Mouse (Mus musculus) thymus, postnatal 0 days (tissue): Measurements from ENCODE around the gene Rabgap1l. TPM values are rescaled to one million over a fixed set of nuclear protein-coding genes. Genes with fewer than 3 reads are reported as not detected.

Experiments used
- DNase-seq: peaks from one replicate; pipeline ENCODE4 v3.0.0-alpha.2; 2015; ENCODE audit warnings: low spot score
- polyA plus RNA-seq: library from polyadenylated mRNA; unstranded; fragments of >200 nt; fragmentation: Nextera tagmentation; extraction: Ambion mirVana; gene quantifications from 2 replicates; pipeline ENCODE4 v1.2.1, GENCODE M21; 2015

Gene Rabgap1l
- polyA plus RNA-seq, 1 experiment from 2014 or later = 88.0 TPM

DNA sequence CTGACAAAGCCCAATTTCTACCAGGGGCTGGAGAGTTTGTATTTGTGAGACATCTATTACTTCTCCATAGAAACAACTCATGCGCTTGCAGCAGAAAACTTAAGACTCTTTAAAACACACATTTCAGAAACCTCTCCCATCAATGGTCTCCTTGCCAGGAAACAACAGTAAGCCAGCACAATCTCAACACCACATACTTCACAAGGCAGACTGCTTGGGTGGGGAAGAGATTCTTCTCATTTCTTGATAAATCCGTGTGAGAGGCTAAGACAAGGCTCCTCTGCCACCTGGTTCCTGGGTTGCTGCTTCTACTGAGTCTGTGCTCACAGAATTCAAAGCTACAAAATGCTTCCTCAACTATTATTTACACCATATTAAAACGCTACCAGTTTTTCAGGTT lies 543.2 kb downstream of the Rabgap1l start:
- DNase-seq = no peak

DNA sequence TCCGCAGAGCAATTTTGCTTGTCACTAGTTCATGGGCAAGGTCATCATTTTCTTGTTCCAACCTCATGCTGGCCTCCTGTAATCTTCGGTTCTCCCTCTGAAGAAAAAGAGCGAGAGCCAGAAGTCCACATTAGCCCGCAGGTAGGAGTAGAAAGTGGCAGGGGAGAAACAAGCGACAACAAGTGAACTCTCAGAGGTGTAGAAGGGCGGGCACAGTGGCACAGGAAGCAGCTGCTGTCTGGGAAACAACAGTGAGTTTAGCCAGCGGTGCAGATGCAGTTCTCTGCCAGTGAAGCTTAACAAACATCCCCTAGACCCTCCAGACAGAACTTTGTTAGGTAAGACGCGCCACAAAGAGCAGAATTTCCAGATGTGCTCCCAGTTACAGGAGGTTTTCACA lies 545.5 kb downstream of the Rabgap1l start:
- peak; percentile 62 for DNase-seq

DNA sequence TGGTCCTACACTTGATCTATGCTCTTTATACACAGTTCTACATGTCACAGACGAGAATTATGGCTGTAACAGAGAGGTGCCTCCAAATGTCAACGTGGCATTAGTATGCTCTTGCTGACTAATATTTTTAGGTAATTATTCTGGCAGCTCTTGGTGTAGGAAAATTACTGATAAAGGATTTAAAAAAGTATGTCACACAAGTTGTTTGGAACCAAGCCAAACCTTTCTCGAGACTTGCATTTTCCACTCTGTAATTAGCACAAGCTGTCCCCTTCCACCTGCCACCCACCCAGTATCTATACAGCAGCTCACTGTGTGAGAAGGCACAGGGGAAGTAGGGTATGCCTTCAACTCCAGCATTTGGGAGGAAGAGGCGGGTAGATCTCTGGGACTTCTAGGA lies 546.2 kb downstream of the Rabgap1l start:
- DNase-seq = no peak

DNA sequence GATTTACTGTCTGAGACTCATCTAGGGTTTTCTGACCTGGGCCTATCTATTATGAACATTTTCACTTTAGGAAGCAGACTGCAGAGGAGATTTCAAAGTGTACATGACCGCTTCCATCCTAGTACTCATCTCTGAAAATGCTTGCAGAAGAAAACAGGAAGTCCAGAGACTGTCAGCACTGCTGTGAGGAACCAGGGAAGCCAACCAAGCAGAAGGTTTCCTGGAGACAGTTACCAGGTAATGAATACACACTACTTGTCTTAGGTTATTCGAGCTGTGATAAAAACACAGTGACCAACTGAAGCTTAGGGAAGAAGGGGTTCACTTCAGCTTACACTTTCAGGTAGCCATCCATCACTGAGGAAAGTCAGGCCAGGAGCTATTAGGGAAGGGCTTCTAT lies 547.1 kb downstream of the Rabgap1l start:
- no peak for DNase-seq

DNA sequence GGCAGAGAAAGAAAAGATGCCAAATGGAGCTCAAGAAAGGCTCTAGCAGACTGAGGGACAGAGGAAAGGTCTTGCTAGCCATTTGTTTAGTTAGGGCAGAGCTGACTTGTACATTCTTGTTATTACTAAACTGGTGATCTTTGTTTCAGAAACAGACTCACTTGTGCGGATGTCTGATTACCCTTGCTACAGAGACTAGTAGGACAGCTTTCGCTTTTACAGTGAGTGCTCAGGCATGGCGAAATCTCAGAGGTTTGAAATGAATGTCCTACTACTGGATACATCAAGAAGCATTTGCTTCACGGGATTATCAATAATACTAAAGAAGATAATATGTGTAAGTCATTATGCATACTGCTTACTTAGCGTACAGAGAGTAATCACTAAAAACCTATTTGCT lies 548.3 kb downstream of the Rabgap1l start:
- no peak for DNase-seq

DNA sequence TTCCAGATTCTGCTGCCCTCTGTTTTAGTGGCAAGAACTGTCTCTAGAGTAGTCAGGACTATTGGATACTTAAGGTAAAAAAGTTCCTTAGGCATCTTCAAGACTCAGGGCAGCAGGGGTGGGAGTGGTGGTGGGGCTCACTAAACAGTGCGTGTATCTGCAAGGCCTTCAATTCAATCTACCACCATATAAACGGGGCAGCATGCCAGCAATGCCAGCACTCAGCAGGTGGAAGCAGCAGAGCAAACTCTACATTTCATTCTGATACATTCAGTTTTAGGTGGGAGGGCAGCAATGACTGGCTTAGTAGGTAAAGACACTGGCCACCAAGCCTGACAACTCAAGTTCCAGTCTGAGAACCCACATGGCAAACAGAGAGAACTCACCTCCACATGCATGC lies 552.9 kb downstream of the Rabgap1l start:
- DNase-seq = no peak

DNA sequence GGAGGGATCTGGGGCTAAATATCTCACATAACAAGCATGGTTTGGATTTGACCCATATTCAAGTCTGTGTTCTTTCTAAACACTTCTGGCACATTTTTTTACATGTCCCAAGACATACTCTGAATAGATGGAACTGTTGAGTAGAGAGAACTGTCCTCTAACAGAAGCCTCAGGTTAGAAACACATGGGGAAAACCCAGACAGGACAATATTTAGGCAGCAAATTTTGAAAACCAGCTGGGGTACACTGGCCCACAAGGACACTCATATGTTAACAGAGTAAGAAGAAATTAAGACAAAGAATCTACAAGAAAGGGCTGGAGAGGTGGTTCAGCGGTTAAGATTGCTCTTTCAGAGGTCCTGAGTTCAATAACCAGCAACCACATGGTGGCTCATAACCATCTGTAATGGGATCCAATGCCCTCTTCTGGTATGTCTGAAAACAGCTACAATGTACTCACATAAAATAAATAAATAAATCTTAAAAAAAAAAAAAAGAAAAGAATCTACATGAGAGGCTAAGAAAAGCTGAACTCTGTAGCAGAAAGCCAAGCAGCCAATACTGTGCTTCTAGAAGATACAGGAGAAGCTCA lies 554.1 kb downstream of the Rabgap1l start:
- DNase-seq = no peak

DNA sequence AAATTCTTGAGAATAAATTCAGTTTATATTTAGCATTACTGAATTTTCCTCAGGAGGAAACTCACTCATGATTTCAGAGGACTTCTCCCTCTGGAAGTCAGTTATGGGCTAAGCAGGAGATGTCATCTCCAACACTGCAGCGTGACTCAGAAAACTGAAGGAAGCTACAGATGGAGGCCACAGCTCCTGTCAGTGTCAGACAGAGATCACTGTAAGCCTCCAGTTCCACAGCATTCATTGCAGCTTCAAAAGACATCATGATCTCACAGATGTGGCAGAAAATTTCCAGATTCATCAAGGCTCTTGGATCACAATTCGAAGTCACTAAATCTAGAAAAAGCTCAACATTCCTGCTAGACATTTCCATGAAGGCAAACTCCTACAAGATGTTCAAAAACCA lies 555.0 kb downstream of the Rabgap1l start:
- DNase-seq = no peak

DNA sequence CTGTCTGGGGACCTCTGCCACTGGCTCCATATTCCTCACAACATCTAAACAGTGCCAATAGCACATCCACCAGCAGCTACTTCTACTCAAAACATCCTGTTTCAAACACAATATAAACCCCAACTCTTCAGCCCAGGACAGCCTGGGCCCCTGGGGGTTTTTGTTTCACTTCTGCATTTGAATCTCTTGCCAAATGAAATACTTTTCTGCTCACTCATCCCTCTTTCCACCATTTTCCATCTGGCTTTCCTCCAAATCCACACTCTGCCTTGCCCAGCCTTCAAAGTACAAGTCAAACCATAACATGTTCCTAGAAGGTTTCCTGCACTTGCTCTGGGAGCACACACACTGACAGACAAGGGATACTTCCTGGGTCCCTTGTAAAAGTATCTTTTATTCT lies 559.1 kb downstream of the Rabgap1l start:
- DNase-seq = no peak

DNA sequence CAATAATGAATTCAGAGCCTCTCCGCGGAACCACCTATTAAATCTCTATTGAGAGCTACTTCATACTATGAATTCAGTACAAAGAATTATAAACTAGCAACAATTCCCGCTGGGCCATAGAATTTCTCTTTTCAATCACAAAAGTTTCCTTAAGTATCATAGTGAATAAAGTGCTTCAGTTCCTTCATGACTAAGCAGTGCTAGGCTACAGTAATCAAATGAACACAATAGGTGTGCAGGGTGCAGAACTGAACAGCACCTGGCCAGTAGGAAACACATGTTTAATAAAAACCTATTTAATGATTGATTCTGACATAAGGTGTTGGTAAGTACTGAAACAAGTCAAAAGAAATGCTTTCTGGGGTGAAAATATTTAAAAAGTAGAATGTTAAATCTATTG lies 560.9 kb downstream of the Rabgap1l start:
- DNase-seq = no peak

DNA sequence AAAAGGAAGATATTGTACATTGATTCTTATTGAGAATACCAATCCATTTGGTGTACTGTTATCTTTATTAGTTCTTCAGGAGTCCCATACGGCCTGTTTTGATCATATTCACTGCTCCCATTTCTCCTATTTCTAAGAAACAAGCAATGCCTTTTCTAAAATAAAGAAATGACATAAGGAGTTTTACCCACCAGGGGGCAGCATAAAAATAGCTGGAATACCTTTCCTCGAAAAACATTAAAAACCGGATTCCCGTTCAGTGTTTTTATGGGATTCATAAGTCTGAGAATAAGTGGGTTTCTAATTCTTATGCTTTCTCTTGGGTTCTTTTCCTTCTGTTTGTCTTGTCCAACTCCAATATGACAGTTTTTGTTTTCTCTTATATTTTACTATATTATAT lies 562.0 kb downstream of the Rabgap1l start:
- peak; percentile 22 for DNase-seq

DNA sequence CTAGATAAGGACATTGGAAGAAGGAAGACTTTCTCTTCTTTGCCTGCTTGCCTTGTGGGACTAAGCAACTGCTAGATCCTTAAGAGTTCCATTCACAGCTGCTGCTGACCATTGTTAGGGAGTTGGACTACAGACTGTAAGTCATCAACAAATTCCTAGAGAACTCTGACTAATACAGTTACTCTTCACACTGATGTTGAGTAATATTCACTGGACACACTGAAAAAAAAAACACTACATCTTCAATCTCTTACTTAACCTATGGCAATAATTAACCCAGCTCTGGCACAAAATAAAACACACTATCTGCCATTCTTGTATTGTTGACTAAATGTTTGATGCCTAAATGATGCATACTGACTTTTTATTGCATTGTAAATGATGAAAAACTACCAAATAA lies 565.2 kb downstream of the Rabgap1l start:
- DNase-seq = no peak

DNA sequence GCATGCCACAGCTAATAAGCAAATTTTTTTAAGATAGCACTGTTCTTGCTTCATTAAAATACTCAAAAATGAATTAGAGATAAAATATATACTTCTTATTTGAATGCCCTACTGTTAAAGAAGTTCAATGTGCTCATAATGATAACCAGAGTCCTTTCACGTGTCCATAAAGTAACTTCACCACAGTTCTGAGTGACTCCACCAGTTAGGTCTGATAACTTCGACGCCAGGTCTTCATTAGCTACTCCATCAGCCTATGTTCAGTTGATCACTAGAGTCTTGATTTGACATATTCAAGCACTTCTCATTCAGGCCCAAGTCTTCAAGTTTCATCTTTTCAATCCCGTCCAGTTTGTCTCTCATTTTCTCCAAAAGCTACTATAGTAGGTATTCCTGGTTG lies 565.8 kb downstream of the Rabgap1l start:
- no peak for DNase-seq

DNA sequence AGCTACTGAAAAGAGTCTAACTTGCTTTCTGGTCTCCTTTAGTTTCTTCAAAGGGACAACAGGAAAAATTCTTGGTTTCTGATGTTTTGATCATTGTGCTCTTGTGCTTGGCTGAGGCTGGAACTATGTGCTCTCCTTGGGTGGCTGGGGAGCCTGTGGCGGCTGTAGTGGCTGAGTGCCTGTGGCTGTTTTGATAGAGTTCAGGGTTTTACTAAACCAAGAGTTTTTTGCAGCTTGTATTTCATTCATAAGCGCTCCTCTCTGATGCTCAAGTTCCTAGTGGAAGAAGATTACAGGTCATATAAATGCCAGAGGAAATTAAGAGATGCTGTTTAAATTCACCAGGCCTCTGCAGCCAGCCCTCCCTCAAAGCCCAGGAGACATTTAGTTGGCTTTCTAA lies 568.9 kb downstream of the Rabgap1l start:
- no peak for DNase-seq

DNA sequence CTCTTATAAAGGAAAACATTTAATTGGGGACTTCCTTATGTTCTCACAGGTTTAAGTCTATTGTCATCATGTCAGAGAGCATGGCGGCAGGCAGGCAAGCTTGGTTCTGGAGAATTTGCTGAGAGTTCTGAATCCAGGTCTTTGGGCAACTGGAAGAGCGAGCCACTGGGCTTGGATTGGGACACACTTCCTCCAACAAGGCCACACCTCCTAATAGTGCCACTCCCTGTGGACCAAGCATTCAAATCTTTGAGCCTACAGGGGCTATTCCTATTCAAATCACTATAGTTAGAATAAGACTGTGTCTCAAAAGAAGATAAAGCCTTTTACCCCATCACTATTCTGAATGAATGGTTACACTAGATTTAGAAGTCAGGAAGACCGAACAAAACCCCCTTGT lies 575.1 kb downstream of the Rabgap1l start:
- DNase-seq = no peak

DNA sequence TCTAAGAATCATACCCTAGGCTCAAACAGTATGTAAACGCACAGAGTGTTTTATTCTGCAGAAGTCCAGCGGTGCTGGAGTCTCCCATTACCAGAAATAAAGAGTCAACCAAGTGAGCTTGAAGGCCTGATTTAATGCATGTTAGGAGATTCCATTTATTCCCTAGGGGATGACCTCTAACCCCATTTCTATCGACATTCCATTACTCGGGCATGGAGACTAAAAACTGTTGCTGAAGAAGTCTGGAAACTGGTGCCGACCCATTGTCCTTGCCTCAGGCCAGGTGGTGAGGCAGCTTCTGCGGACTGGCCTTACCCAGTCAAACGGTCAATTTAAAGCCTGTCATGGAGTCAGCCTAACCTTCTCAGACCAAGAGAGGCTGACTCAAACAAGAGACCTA lies 578.8 kb downstream of the Rabgap1l start:
- DNase-seq = no peak

DNA sequence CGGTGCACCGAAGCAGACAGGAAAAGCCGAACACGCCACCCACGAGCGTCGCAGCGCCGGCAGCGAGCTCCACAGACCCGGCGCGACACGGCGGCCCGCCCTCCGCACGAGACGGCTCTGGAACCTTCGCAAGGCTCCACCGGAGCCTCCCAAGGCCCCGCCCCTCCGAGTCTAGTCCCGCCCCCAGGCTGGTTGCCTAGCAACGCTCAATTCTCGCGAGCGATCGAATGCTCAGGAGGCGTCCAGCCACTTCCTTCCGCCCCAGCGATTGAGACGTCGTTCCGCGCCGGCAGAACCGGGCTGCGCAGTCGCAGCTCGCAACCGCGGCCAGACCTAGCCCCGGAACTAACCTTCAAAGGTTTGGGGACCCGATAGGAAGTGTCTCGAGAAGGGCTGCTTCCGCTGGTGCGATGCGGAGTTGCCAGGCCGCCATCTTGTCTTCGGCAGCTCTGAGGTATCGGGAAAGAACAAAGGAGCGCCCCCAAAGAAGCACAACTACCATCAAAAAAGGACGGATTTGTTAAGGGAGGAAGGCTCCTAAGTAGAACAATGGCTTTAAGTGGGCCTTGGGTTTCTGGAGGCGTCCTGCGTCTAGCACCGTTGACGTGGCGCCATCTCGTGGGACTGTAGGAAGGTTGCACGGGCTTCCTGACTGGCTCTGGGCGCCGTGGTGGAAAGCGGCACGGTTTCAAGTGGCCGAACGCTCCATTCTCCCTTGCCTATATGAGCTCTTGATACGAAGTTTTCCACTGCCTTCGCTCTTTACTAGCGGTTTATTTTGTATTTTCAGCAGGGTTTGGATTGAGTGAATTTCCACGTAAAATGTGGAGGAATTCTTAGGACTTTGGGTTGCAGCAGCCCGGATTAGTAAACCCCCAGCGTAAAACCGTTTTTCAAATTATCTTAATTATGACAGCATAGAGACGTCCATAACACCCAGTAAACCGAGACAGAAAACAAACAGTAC lies 580.0 kb downstream of the Rabgap1l start, which contains the start of gene Cacybp:
Gene Cacybp, minus strand, starts transcription at position 173 of the 967 bp plus-strand sequence.
- peak; percentile 100 for DNase-seq

DNA sequence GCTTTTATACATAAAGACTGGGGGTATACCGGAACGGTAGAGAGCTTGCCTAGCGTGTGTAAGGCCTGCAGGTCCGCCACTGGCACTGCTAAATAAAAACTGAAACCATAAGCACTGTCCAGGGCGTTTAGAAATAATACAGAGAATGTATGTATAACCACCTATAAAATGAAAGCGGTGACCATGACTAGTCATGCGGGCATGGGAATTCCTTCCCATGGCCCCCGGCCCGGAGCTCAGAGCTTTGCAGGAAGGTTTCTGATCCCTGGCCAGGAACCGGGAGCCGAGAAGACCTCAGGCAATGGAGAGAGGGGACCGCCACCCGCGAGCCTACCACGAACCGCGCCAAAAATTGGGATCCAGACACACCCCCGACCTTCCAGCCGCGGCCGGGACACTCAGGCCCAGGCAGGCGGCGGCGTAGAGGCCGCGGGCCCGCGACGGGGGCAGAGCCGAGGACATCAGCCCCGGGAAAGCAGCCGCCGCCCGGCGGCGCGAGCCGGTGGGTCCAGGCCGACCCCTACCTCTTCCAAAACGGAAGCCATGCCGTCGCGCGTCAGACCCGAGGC lies 580.8 kb downstream of the Rabgap1l start:
- no peak for DNase-seq

DNA sequence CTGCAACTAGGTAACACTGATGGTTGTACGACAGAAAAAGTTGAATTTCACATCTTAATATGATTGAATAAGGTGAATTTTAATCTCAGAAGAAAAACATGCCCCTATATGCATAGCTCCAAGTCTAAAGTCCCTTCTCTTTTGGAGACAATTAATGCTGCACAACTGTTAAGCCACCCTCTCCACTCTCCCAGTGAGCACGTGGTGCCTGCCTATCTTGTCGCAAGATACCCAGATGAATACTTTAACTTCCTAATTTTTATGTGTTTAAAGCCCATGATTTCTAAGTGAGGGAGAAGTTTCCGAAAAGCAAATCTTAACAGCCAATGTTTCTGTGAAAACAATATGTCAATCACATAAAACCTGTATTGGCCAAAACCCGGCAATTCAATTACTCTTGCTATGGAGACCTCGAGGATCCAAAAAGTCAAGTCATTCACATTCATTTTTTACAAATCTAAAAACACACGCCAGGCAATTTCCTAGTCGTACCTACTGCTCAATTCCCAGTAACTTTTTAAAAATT lies 581.4 kb downstream of the Rabgap1l start:
- peak; percentile 29 for DNase-seq

DNA sequence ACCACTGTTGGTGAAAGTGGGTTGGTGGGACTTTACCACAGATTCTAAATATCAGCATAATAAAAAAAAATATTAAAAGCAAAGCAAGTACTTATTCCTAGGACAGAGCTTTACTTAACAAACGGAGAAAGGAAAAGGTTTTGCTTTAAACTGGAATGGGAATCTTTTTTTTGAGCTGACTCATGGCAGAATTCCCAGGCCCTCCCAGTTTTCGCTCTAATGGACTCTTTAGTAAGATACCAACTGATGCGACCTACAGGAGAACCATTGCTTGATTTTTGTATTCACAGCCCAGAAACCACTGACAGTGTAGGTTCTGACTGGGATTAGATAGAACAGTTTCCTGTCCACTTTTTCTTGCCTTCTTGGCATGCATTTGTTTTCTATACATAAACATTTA lies 582.4 kb downstream of the Rabgap1l start:
- no peak for DNase-seq

DNA sequence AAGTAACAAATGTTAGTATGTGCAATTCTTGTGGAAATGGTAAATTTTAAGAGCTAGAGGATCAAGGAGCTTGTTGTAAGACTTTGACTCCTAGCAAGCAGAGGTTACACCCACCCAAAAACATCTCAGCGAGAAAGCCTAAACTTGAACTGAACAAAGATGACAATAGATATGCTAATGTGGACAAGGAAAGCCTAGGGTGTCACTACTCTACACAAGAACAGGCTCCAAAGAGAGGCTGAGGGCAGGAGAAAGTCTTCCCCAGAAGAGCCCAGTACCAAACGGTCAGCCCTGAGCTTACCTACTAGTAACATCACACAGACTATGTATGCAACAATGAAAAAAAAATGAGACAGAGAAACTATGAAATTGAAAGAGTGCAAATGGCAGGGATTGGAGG lies 583.2 kb downstream of the Rabgap1l start:
- DNase-seq = no peak

DNA sequence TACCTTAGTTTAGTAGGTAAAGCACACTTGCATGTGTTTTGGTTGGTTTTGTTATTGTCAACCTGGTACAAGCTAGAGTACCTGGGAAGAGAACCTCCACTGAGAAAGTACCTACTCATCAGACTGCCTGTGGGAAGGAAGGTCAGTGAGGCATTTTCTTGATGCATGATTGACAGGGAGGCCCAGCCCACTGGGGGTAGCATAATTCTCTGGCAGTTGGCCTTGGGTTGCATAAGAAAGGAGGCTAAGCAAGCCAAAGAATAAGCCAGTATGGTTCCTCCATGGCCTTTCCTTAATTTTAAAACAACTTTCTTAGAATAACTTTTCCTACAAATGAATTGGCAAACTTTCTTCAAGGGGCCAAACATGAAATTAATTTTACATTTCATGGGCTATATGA lies 587.5 kb downstream of the Rabgap1l start:
- no peak for DNase-seq
